Mouse (Mus musculus) kidney, embryonic 15.5 days (tissue): Measurements from ENCODE around the gene Cyp4f18. TPM values are rescaled to one million over a fixed set of nuclear protein-coding genes. Genes with fewer than 3 reads are reported as not detected.
"Not testable (repeated sequence)": the region's sequence is repeated elsewhere in the genome, so short reads cannot be mapped to it uniquely, and the experiment has no call there.

ENCODE experiments used
- ATAC-seq: fragments of 200-750 bp; cut with Nextera tagmentation; replicated peaks from 2 replicates; pipeline ENCODE4 v1.8.0; 2017; ENCODE audit warnings: moderate TSS enrichment; ENCODE audit not compliant: low FRiP score
- H3K27ac ChIP-seq: fragments of 300-500 bp; sonication (generic); 2 replicates; pipeline ENCODE4 v1.5.1; 2015; ENCODE audit warnings: mild to moderate bottlenecking, inconsistent platforms
- H3K27me3 ChIP-seq: fragments of 300-500 bp; sonication (generic); 2 replicates; pipeline ENCODE4 v1.6.1; 2015; ENCODE audit warnings: inconsistent platforms
- H3K36me3 ChIP-seq: fragments of 300-500 bp; sonication (generic); 2 replicates; pipeline ENCODE4 v1.6.1; 2015; ENCODE audit warnings: inconsistent platforms
- H3K4me1 ChIP-seq: fragments of 300-500 bp; sonication (generic); 2 replicates; pipeline ENCODE4 v1.6.1; 2015; ENCODE audit warnings: inconsistent platforms
- H3K4me2 ChIP-seq: fragments of 300-500 bp; sonication (generic); 2 replicates; pipeline ENCODE4 v1.6.1; 2015; ENCODE audit warnings: moderate library complexity, mild to moderate bottlenecking, inconsistent platforms
- H3K4me3 ChIP-seq: fragments of 300-500 bp; sonication (generic); replicated peaks from 2 replicates; pipeline ENCODE4 v1.5.1; 2015; ENCODE audit warnings: mild to moderate bottlenecking, inconsistent platforms
- H3K9ac ChIP-seq: fragments of 300-500 bp; sonication (generic); 2 replicates; pipeline ENCODE4 v1.6.1; 2015; ENCODE audit warnings: mild to moderate bottlenecking, inconsistent platforms
- H3K9me3 ChIP-seq: fragments of 300-500 bp; sonication (generic); replicated peaks from 2 replicates; pipeline ENCODE4 v1.6.1; 2016; ENCODE audit warnings: inconsistent platforms
- WGBS: fragments of 180-500 bp; shearing (Covaris S2); methylation state at CpG from one replicate; pipeline ENCODE4 v1.1.7; 2015; ENCODE audit warnings: mixed read lengths; 5-methylcytosine and 5-hydroxymethylcytosine counted together
- polyA plus RNA-seq: library from polyadenylated mRNA; unstranded; fragments of >200 nt; fragmentation: Nextera tagmentation; extraction: Ambion mirVana; gene quantifications from 2 replicates; pipeline ENCODE4 v1.2.1, GENCODE M21; 2015

Cyp4f18 gene
- 0.82 and 1.3 TPM in 2 replicates for polyA plus RNA-seq

- WGBS, result 76% methylated on average over 3 of the region's 3 CpGs
- H3K27me3 ChIP-seq, result no peaks in the 10 kb centered on the region
- no peak within 1 kb of the TSS for H3K27ac ChIP-seq
- H3K36me3 ChIP-seq, result no peaks in the 10 kb centered on the region
- no peak within 1 kb of the TSS for H3K9ac ChIP-seq
- H3K4me2 ChIP-seq, result no peak within 1 kb of the TSS
- H3K4me1 ChIP-seq, result no peaks in the 10 kb centered on the region
- ATAC-seq, result no peak
- H3K9me3 ChIP-seq, result no peaks in the 10 kb centered on the region
- no peak within 1 kb of the TSS for H3K4me3 ChIP-seq
Measured at GRCm38 (mm10) chr8:72009473-72009872, at the start of gene Cyp4f18. Cyp4f18 (minus strand) TSS chr8:72009626.

- H3K9me3 ChIP-seq, H3K4me2 ChIP-seq, H3K27ac ChIP-seq, H3K36me3 ChIP-seq, ATAC-seq, H3K9ac ChIP-seq, H3K4me3 ChIP-seq, H3K27me3 ChIP-seq, H3K4me1 ChIP-seq: not testable (repeated sequence)
- WGBS, result 94% methylated on average over 3 of the region's 4 CpGs
Measured at GRCm38 (mm10) chr8:72057643-72058042, 48.2 kb upstream of the Cyp4f18 start.

GRCm38 (mm10) chr8:72054633-72055032, 45.2 kb upstream of the Cyp4f18 start:
- H3K27ac ChIP-seq, H3K4me1 ChIP-seq, H3K9ac ChIP-seq, H3K27me3 ChIP-seq, ATAC-seq, H3K4me2 ChIP-seq, H3K4me3 ChIP-seq, H3K9me3 ChIP-seq, H3K36me3 ChIP-seq: not testable (repeated sequence)

- WGBS, result 70% methylated on average over 1 of the region's 1 CpGs
Measured at GRCm38 (mm10) chr8:72042493-72042892, 33.1 kb upstream of the Cyp4f18 start.

GRCm38 (mm10) chr8:72040918-72041317, 31.5 kb upstream of the Cyp4f18 start, which contains the start of gene Olfr372:
Olfr372 (plus strand) TSS chr8:72041218.
- H3K4me1 ChIP-seq, H3K4me2 ChIP-seq, H3K4me3 ChIP-seq, H3K36me3 ChIP-seq, H3K9ac ChIP-seq, ATAC-seq, H3K27me3 ChIP-seq, H3K9me3 ChIP-seq, H3K27ac ChIP-seq: not testable (repeated sequence)
- WGBS, result 80% methylated on average over 4 of the region's 4 CpGs

More at GRCm38 (mm10) chr8:72042493-72042892, 33.1 kb upstream of the Cyp4f18 start:
- H3K4me2 ChIP-seq, result no peak overlapping the region
- H3K4me1 ChIP-seq, result no peaks in the 10 kb centered on the region
- H3K27me3 ChIP-seq, result no peaks in the 10 kb centered on the region
- no peak overlapping the region for H3K4me3 ChIP-seq
- no peak for ATAC-seq
- no peaks in the 10 kb centered on the region for H3K9me3 ChIP-seq
- H3K27ac ChIP-seq, result no peak overlapping the region
- no peaks in the 10 kb centered on the region for H3K36me3 ChIP-seq
- no peak overlapping the region for H3K9ac ChIP-seq

- ATAC-seq, H3K27me3 ChIP-seq, H3K36me3 ChIP-seq, H3K4me2 ChIP-seq, H3K27ac ChIP-seq, H3K9me3 ChIP-seq, H3K4me3 ChIP-seq, H3K9ac ChIP-seq, H3K4me1 ChIP-seq: not testable (repeated sequence)
- 53% methylated on average over 4 of the region's 4 CpGs for WGBS
Measured at GRCm38 (mm10) chr8:72032926-72033325, 23.5 kb upstream of the Cyp4f18 start.

GRCm38 (mm10) chr8:72024886-72025285, 15.5 kb upstream of the Cyp4f18 start:
- WGBS, result 7% methylated on average over 5 of the region's 9 CpGs
- H3K36me3 ChIP-seq, H3K4me3 ChIP-seq, H3K4me2 ChIP-seq, ATAC-seq, H3K27me3 ChIP-seq, H3K4me1 ChIP-seq, H3K27ac ChIP-seq, H3K9ac ChIP-seq, H3K9me3 ChIP-seq: not testable (repeated sequence)

GRCm38 (mm10) chr8:72019816-72020215, 10.4 kb upstream of the Cyp4f18 start:
- Histone ChIP-seq H3K36me3 (no peaks in the 10 kb centered on the region), H3K9me3 (no peaks in the 10 kb centered on the region), H3K4me2 (no peak overlapping the region), H3K4me3 (no peak overlapping the region), H3K4me1 (no peaks in the 10 kb centered on the region), H3K9ac (no peak overlapping the region), H3K27me3 (no peaks in the 10 kb centered on the region), H3K27ac (no peak overlapping the region)
- 48% methylated on average over 2 of the region's 2 CpGs for WGBS
- no peak for ATAC-seq

- H3K36me3 ChIP-seq, H3K9me3 ChIP-seq, H3K4me3 ChIP-seq, H3K4me2 ChIP-seq, ATAC-seq, H3K9ac ChIP-seq, H3K27ac ChIP-seq, H3K27me3 ChIP-seq, H3K4me1 ChIP-seq: not testable (repeated sequence)
- 81% methylated on average over 1 of the region's 1 CpGs for WGBS
Measured at GRCm38 (mm10) chr8:72019022-72019421, 9.6 kb upstream of the Cyp4f18 start.

GRCm38 (mm10) chr8:72018141-72018540, 8.7 kb upstream of the Cyp4f18 start:
- no peaks in the 10 kb centered on the region for H3K4me1 ChIP-seq
- H3K4me3 ChIP-seq, result no peak overlapping the region
- no peaks in the 10 kb centered on the region for H3K27me3 ChIP-seq
- 86% methylated on average over 2 of the region's 2 CpGs for WGBS
- ATAC-seq, result no peak
- no peaks in the 10 kb centered on the region for H3K36me3 ChIP-seq
- no peak overlapping the region for H3K4me2 ChIP-seq
- no peaks in the 10 kb centered on the region for H3K9me3 ChIP-seq
- no peak overlapping the region for H3K9ac ChIP-seq
- no peak overlapping the region for H3K27ac ChIP-seq

GRCm38 (mm10) chr8:72017339-72017738, 7.9 kb upstream of the Cyp4f18 start:
- 60% methylated on average over 2 of the region's 2 CpGs for WGBS
- not testable (repeated sequence) for H3K4me3 ChIP-seq

GRCm38 (mm10) chr8:72013506-72014228, 4.2 kb upstream of the Cyp4f18 start:
- H3K4me1 ChIP-seq, H3K9ac ChIP-seq, H3K27me3 ChIP-seq, H3K27ac ChIP-seq, ATAC-seq, H3K4me3 ChIP-seq, H3K9me3 ChIP-seq, H3K4me2 ChIP-seq, H3K36me3 ChIP-seq: not testable (repeated sequence)
- 65% methylated on average over 6 of the region's 6 CpGs for WGBS

More at GRCm38 (mm10) chr8:72017339-72017738, 7.9 kb upstream of the Cyp4f18 start:
- H3K4me1 ChIP-seq, H3K27ac ChIP-seq, H3K36me3 ChIP-seq, ATAC-seq, H3K4me2 ChIP-seq, H3K9me3 ChIP-seq, H3K27me3 ChIP-seq, H3K9ac ChIP-seq: not testable (repeated sequence)

GRCm38 (mm10) chr8:72008134-72008641, 1.2 kb downstream of the Cyp4f18 start:
- Histone ChIP-seq H3K27me3 (no peaks in the 10 kb centered on the region), H3K27ac (no peak overlapping the region), H3K4me1 (no peaks in the 10 kb centered on the region), H3K9me3 (no peaks in the 10 kb centered on the region), H3K4me3 (no peak overlapping the region), H3K9ac (no peak overlapping the region), H3K4me2 (no peak overlapping the region), H3K36me3 (no peaks in the 10 kb centered on the region)
- 63% methylated on average over 3 of the region's 3 CpGs for WGBS
- no peak for ATAC-seq
